Mouse (Mus musculus) 3T3-L1 (cell line): ENCODE data around the gene Pzp.
A peak's percentile ranks its signal among the peaks of the same experiment; 100 is the strongest.

Experiments used
- DNase-seq: peaks from one replicate; pipeline ENCODE4 v3.0.0-alpha.2; 2015; ENCODE audit warnings: low read depth, low spot score

Pzp gene

GRCm38 (mm10) chr6:128436356-128437005, 90.0 kb downstream of the Pzp start:
- DNase-seq, result no peak

DNA sequence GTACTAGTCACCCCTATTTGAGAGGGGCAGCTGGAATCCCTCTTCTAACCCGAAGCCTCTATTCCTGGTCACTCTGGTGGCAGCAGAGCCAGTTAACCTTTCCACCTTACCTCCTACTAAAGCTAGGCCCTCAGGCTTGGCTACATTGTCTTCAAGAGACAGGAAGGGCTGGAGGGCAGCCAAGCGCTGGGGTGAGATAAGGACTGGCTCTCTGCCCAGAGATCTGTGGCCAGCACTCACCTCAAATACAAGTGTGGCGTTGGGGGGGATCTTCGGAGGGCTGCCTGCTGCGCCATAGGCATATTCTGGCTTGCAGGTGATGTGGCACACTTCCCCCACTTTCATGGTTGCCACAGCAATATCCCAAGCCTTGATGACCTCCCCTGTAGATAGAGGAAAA, 91.0 kb downstream of the Pzp start:
- DNase-seq, result peak; percentile 59
